Mouse (Mus musculus) inflammation-experienced regulatory T-cells, adult 16 weeks (primary cell): ENCODE data around the gene Ccl24. TPM values are rescaled to one million over a fixed set of nuclear protein-coding genes. Genes with fewer than 3 reads are reported as not detected.

Source experiments
- polyA plus RNA-seq: library from polyadenylated mRNA; unstranded; fragments of 100-300 nt; shearing (Covaris generic); gene quantifications from one replicate; pipeline ENCODE4 v1.2.1, GENCODE M21; 2017

Gene Ccl24
- 0.72 TPM for polyA plus RNA-seq

GRCm38 (mm10) chr5:135573006-135573405, at the start of gene Ccl24:
Gene Ccl24 (minus strand): TSS chr5:135573049.

GRCm38 (mm10) chr5:135563469-135563868, 9.4 kb downstream of the Ccl24 start, which contains the start of gene Ccl26:
Gene Ccl26 (minus strand): TSS chr5:135563569.

DNA sequence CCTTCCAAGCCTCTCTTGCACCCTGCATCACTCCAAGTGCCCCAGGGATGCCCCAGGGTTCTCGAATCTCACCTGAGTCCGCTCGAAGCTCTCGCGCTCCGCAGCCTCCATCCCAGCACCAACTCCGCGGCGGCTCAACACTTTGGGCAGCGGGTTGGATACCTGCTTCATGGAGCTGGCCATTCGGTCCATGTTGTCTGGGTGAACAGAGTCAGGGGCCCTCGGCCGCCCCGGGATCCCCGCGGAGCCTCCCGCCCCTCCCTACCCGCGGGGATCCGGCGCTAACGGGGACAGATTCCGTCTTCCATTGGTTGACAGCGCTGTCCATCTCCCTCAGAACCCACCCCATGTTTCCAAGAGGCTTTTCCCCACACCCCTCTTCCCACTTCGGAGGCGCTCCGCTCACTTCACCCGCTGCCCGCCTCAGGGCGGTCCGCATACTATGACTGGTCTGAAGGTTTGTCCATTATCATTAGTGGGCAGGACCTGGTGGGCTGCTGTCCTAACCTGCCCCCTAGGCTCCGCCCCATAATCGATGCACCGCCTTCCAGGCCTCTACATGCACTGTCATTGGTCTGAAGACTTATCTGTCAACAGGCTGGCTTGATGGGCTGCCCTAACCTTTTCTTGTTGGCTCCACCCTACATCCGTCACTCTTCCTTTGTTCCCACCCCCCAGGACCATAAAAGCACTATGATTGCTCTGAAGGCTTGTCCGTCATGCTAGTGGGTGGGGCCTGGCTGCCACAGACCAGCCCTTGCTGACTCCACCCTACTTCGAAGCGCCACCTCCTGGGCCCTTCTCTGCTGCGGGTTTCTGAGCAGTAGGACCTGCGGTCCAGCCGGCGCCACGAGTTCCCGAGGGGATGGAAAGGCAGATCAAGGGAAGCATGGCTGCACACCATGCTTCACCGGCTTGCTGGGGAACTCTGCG, 27.7 kb downstream of the Ccl24 start, which contains the start of gene Hip1:
Gene Hip1, minus strand, starts transcription at position 256 of the 933 bp plus-strand sequence.

Other genes starting within 250 kb of the Ccl24 start
- not detected for gene Fkbp6, start 223.0 kb downstream of the Ccl24 start, polyA plus RNA-seq
- not detected for gene Trim50, start 219.8 kb downstream of the Ccl24 start, polyA plus RNA-seq
- 58.8 TPM for gene Nsun5, start 203.1 kb downstream of the Ccl24 start, polyA plus RNA-seq
- 3.6 TPM for gene Pom121, start 178.5 kb downstream of the Ccl24 start, polyA plus RNA-seq
- 11.0 TPM for gene Hip1, start 27.9 kb downstream of the Ccl24 start, polyA plus RNA-seq
- gene Ccl26, start 9.5 kb downstream of the Ccl24 start, polyA plus RNA-seq: not detected
- 43.4 TPM for gene Rhbdd2, start 59.6 kb upstream of the Ccl24 start, polyA plus RNA-seq
- gene Por, start 97.0 kb upstream of the Ccl24 start, polyA plus RNA-seq: 93.5 TPM
- 72.4 TPM for gene Tmem120a, start 171.4 kb upstream of the Ccl24 start, polyA plus RNA-seq
- 1.0 TPM for gene Styxl1, start 205.3 kb upstream of the Ccl24 start, polyA plus RNA-seq
- 565 TPM for gene Mdh2, start 205.4 kb upstream of the Ccl24 start, polyA plus RNA-seq
- gene Srrm3, start 233.8 kb upstream of the Ccl24 start, polyA plus RNA-seq: not detected